Mouse (Mus musculus) heart, postnatal 0 days (tissue): ENCODE measurements at regions not wholly inside any gene's neighbourhood (a gene's known extent, or its start where the extent isn't known, plus 50 kb on each side); places are given as distances from the start of the nearest gene placed in this dataset.

Experiments
- ATAC-seq: fragments of 200-750 bp; cut with Nextera tagmentation; 2 replicates; pipeline ENCODE4 v1.8.0; 2017; ENCODE audit warnings: low read depth, moderate number of reproducible peaks, moderate library complexity; ENCODE audit not compliant: insufficient read depth
- DNase-seq: peaks from one replicate; pipeline ENCODE4 v3.0.0-alpha.2; 2016; ENCODE audit warnings: low spot score
- H3K27ac ChIP-seq: fragments of 300-500 bp; sonication (generic); 2 replicates; pipeline ENCODE4 v1.5.1; 2014; ENCODE audit warnings: low read depth, mild to moderate bottlenecking
- H3K27me3 ChIP-seq: fragments of 300-500 bp; sonication (generic); 2 replicates; pipeline ENCODE4 v1.6.1; 2014; ENCODE audit warnings: low read length, mixed read lengths; ENCODE audit not compliant: control insufficient read depth, insufficient read depth
- H3K36me3 ChIP-seq: fragments of 300-500 bp; sonication (generic); replicated peaks from 2 replicates; pipeline ENCODE4 v1.6.1; 2014; ENCODE audit warnings: low read length, mixed read lengths; ENCODE audit not compliant: control insufficient read depth, insufficient read depth
- H3K4me1 ChIP-seq: fragments of 300-500 bp; sonication (generic); 2 replicates; pipeline ENCODE4 v1.6.1; 2014; ENCODE audit warnings: antibody characterized with exemption; ENCODE audit not compliant: control insufficient read depth, insufficient read depth
- H3K4me2 ChIP-seq: fragments of 300-500 bp; sonication (generic); 2 replicates; pipeline ENCODE4 v1.6.1; 2014; ENCODE audit warnings: low read depth, mild to moderate bottlenecking, low read length, moderate library complexity
- H3K4me3 ChIP-seq: fragments of 300-500 bp; sonication (generic); 2 replicates; pipeline ENCODE4 v1.5.1; 2014; ENCODE audit warnings: low read depth, low read length
- H3K9ac ChIP-seq: fragments of 300-500 bp; sonication (generic); replicated peaks from 2 replicates; pipeline ENCODE4 v1.6.1; 2014; ENCODE audit warnings: low read depth, low read length, mixed read lengths
- H3K9me3 ChIP-seq: fragments of 300-500 bp; sonication (generic); replicated peaks from 2 replicates; pipeline ENCODE4 v1.6.1; 2016; ENCODE audit warnings: low read length; ENCODE audit not compliant: control insufficient read depth
- CTCF ChIP-seq: IDR thresholded peaks from 2 replicates; pipeline ENCODE4 v1.5.1; 2016; ENCODE audit warnings: antibody characterized with exemption, control low read depth, low read depth
- EP300 ChIP-seq: IDR thresholded peaks from 2 replicates; pipeline ENCODE4 v1.6.1; 2016; ENCODE audit warnings: antibody characterized with exemption, low read depth
- WGBS: fragments of 180-500 bp; shearing (Covaris S2); extraction: QIAGEN DNeasy Blood & Tissue Kit; methylation state at CpG from one replicate; pipeline ENCODE4 v1.1.7; 2014; 5-methylcytosine and 5-hydroxymethylcytosine counted together

- H3K27me3 ChIP-seq, result no peaks in the 10 kb centered on the region
- TF ChIP-seq EP300 (no peak), CTCF (no peak)
- H3K9ac ChIP-seq, result no peak overlapping the region
- H3K36me3 ChIP-seq, result no peaks in the 10 kb centered on the region
- no peak overlapping the region for H3K27ac ChIP-seq
- ATAC-seq (no peak), DNase-seq (no peak)
- no peak overlapping the region for H3K4me3 ChIP-seq
- no peaks in the 10 kb centered on the region for H3K4me1 ChIP-seq
- no peak overlapping the region for H3K4me2 ChIP-seq
- 59% methylated on average over 3 of the region's 3 CpGs for WGBS
- H3K9me3 ChIP-seq, result no peaks in the 10 kb centered on the region
These were observed 419.1 kb downstream of the Btbd3 start for GRCm38 (mm10) chr2:138675229-138676065.

- Histone ChIP-seq H3K4me1 (no peaks in the 10 kb centered on the region), H3K4me2 (no peak overlapping the region), H3K27ac (no peak overlapping the region), H3K4me3 (no peak overlapping the region), H3K27me3 (no peaks in the 10 kb centered on the region), H3K36me3 (no peaks in the 10 kb centered on the region), H3K9me3 (no peaks in the 10 kb centered on the region), H3K9ac (no peak overlapping the region)
- TF ChIP-seq EP300 (no peak), CTCF (no peak)
- ATAC-seq (no peak), DNase-seq (no peak)
These were observed 431.9 kb downstream of the Btbd3 start for GRCm38 (mm10) chr2:138688140-138688871.

DNA sequence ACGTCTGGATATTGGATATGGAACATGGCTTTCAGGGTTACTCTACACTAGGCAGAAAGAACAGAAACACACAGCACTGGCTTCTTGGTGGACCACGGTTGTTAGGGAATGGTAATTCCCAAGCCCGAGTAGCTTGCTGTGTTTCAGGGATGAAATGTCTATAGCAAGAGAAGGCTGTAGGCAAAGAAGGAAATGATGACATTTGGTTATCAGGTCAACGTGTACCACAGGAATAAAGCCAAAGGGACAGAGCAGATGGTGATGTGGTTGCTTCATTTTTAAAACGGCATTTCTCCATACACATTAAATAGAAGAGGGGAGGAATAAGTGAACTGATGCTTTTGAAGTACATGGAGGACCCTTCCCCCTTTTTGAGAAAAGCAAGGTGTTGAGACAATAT lies 433.1 kb downstream of the Btbd3 start:
- no peaks in the 10 kb centered on the region for H3K9me3 ChIP-seq
- H3K36me3 ChIP-seq, result no peaks in the 10 kb centered on the region
- H3K9ac ChIP-seq, result no peak overlapping the region
- ATAC-seq (no peak), DNase-seq (no peak)
- WGBS, result 62% methylated on average over 5 of the region's 5 CpGs
- no peaks in the 10 kb centered on the region for H3K27me3 ChIP-seq
- TF ChIP-seq CTCF (no peak), EP300 (no peak)
- no peak overlapping the region for H3K4me2 ChIP-seq
- H3K27ac ChIP-seq, result no peak overlapping the region
- no peak overlapping the region for H3K4me3 ChIP-seq
- no peaks in the 10 kb centered on the region for H3K4me1 ChIP-seq

GRCm38 (mm10) chr2:138702783-138703182 lies 446.4 kb downstream of the Btbd3 start:
- WGBS, result 72% methylated on average over 4 of the region's 4 CpGs
- no peak for ATAC-seq

DNA sequence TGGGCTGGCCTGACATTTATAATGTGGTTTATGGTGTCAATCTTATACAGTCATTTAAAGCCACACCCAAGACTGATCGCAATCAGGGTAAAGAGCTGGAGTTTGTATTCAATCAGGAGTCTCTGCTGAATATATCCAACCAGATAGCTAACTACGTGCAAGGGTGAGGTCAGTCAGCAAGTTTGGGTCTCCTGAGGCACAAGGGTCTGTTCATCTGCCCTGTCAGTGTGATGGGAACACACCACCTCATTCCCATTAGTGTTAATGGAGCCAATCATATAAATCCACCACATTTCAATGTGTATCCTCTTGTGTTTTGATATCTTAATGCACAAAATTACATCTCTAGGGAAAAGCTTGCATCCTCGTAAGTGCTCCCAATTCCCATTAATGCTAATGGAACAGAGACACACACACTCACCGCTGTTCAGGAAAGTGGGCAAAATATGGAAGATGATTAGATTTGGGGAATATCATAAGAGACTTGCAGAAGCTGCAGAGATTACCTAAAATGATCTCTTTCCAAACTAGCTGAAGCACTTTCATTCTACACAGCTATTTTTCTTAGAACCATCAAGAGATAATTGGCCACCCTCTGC lies 447.7 kb downstream of the Btbd3 start:
- no peak for ATAC-seq
- no peaks in the 10 kb centered on the region for H3K27me3 ChIP-seq
- 71% methylated on average over 4 of the region's 4 CpGs for WGBS
- no peak for DNase-seq
- no peak overlapping the region for H3K4me2 ChIP-seq
- H3K9me3 ChIP-seq, result no peaks in the 10 kb centered on the region
- no peak overlapping the region for H3K4me3 ChIP-seq
- no peak for TF ChIP-seq EP300
- no peak for TF ChIP-seq CTCF
- no peaks in the 10 kb centered on the region for H3K4me1 ChIP-seq
- no peak overlapping the region for H3K27ac ChIP-seq
- no peak overlapping the region for H3K9ac ChIP-seq
- H3K36me3 ChIP-seq, result no peaks in the 10 kb centered on the region

More at GRCm38 (mm10) chr2:138702783-138703182, 446.4 kb downstream of the Btbd3 start:
- Histone ChIP-seq H3K4me1 (no peaks in the 10 kb centered on the region), H3K27me3 (no peaks in the 10 kb centered on the region), H3K4me2 (no peak overlapping the region), H3K9ac (no peak overlapping the region), H3K9me3 (no peaks in the 10 kb centered on the region), H3K36me3 (no peaks in the 10 kb centered on the region), H3K4me3 (no peak overlapping the region), H3K27ac (no peak overlapping the region)
- no peak for TF ChIP-seq CTCF
- TF ChIP-seq EP300, result no peak
- no peak for DNase-seq
